Mouse (Mus musculus) heart, adult 11 months (tissue): ENCODE data around the gene Vmn2r76.
"Not testable (repeated sequence)": the region's sequence is repeated elsewhere in the genome, so short reads cannot be mapped to it uniquely, and the experiment has no call there.

Experiments used
- DNase-seq: peaks from one replicate; pipeline ENCODE4 v3.0.0; 2022

Gene Vmn2r76

GRCm38 (mm10) chr7:86246208-86246607 lies at the start of gene Vmn2r76:
Gene Vmn2r76 (minus strand): TSS chr7:86246308.
- DNase-seq: no peak

- DNase-seq: no peak
These were observed 31.0 kb upstream of the Vmn2r76 start, which contains the start of gene Olfr310 for GRCm38 (mm10) chr7:86277072-86277471. Gene Olfr310 (minus strand): TSS chr7:86277172.

- no peak for DNase-seq
These were observed 34.8 kb downstream of the Vmn2r76 start for GRCm38 (mm10) chr7:86211345-86211744.

GRCm38 (mm10) chr7:86171678-86172077 lies 74.4 kb downstream of the Vmn2r76 start, which contains the start of gene Vmn2r75:
Gene Vmn2r75 (minus strand): TSS chr7:86171778.
- not testable (repeated sequence) for DNase-seq
